Mouse (Mus musculus) gastrocnemius, postnatal 4 days (tissue): ENCODE measurements at regions not wholly inside any gene's neighbourhood (a gene's known extent, or its start where the extent isn't known, plus 50 kb on each side); places are given as distances from the start of the nearest gene placed in this dataset.

Experiments
- DNase-seq, 2 experiments: peaks; one replicate each; pipeline ENCODE4 v3.0.0; 2021 to 2022; ENCODE audit warnings: low spot score in 2 of 2, mixed read lengths in 2 of 2

DNA sequence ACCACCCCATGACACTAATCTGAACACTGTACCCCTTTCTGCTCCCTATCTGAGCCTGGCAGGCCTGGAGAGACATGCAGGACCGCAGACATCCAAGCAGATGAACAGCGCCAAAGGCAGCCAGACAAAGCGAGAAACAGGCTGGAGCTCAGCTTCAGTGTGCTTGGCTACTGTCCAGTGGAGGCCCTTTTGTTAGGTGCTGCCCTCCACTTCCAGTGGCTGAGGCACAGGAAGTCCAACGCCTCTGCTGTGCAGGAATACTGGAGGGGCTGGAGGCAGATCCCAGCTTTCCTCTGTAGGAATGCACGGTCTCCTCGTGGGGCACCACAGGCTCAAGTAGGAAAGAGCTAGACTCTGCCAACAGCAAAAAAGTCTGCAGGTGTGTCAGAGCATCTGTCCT, 112.6 kb downstream of the Mrm1 start:
- no peak for DNase-seq

- DNase-seq, result no peak
Observed at GRCm38 (mm10) chr11:84701319-84702175, 117.8 kb downstream of the Mrm1 start.

DNA sequence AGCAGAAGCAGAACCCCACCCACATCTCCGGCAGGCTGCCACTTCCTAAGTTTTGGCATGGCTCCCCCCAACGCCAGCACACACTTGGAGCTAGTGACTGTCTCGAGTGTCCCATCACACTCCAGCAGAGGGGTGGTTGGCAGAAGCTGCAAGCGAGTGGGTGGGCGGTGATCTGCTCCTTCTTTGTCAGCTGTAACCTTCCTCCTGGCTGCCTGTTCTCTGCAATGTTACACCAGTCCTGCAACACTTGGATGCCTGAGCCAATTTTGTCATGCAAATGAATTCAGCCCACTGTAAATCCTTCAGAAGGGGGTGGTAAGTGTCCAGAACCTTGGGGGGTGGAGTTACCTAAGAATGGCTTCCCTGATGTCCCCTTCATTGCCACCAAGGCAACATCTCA, 121.8 kb downstream of the Mrm1 start:
- DNase-seq, result no peak

DNA sequence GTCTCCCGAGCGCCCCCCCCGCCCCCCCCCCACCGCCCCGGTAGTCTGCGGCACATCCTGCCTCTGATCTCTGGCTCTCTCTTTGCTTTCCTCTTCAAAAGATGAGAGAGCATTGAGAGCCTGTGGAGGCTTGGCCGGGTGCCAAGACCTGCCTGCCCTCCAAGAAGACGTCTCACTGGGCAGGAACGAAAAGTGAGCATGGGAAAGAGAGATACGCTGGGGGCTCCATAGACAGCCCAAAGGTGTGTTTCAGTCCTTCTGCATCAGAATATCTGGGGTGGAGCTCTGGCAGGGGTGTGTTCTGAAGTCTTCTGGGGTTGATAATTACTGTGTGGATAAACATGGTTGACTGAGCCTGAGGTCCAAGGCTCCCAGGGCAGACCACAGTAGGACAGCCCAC, 126.7 kb downstream of the Mrm1 start:
- no peak for DNase-seq

- no peak for DNase-seq
Observed at GRCm38 (mm10) chr11:84691410-84692148, 127.7 kb downstream of the Mrm1 start.

DNA sequence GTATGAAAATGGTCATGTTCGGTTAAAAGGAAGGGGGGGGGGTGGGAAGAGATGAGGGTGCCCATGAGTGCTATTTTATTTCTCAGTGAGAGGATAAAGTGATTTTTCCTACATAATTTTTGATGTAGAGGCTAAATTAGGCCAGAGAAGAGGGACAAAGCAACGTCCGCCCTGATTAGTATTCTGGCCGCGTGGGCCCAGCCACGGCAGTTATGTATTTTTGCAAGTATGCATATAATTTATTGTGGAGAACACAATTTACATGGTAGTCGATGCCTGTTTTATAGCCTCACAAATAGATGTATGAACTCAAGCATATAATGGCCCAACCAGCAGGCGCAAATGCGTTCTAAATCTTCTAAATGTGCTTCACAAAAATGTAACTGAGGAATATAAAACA, 132.8 kb downstream of the Mrm1 start:
- DNase-seq, result no peak

DNA sequence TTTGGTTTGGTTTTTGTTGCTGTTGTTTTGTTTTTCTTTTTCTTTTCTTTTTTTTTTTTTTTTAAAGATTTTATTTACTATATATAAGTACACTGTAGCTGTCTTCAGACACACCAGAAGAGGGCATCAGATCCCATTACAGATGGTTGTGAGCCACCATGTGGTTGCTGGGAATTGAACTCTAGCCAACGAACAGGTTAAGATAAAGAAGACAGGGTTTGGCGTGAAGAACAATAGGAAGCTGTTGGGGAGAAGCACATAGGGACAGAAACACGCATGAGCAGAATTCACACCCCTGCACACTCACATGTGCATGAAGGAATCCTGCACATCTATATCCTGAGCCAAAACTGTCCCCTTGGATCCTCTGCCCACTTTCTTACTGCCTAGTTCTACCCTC, 135.0 kb downstream of the Mrm1 start:
- DNase-seq, result no peak

- no peak for DNase-seq
Observed at GRCm38 (mm10) chr11:84682931-84683330, 136.4 kb downstream of the Mrm1 start.

DNA sequence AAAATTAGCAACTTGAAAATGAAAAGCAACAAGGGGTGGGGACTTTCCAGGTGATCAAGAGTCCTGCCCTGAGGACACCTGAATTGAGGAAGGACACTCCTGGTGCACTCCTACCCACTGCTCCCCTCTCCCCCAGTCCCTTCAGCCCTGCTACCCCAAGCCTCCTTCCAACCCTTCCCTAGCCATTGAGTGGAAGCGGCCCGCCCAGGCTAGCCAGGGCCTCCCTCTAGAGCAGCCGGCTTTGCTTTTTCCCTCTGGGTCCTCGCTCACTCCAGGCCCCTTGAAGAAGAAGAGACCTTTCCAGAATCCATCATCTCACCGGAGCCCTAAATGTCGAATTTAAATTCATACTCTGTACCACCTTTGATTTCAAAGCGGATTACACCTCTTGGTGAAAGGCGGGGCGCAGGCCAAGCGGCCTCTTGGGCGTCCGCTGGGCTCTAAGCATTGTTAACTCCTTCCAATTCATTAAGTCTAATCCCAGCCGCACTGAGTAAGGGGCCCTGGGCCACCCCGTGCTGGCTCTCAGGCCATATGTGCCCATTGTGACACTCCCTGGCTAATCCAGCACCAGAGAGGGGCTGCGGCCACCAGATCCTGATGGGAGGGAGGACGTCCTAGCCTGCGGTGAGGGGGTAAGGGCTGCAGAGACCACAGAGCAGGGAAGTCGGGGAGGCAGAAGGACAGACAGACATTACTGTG, 142.8 kb downstream of the Mrm1 start:
- no peak for DNase-seq

- no peak for DNase-seq
Observed at GRCm38 (mm10) chr11:84672841-84673473, 146.4 kb downstream of the Mrm1 start.

- peak in 1 of 2 experiments; percentile 40 for DNase-seq
Observed at GRCm38 (mm10) chr11:84671585-84671984, 146.2 kb upstream of the Lhx1 start.

GRCm38 (mm10) chr11:84667711-84668110, 142.4 kb upstream of the Lhx1 start:
- DNase-seq, result no peak

DNA sequence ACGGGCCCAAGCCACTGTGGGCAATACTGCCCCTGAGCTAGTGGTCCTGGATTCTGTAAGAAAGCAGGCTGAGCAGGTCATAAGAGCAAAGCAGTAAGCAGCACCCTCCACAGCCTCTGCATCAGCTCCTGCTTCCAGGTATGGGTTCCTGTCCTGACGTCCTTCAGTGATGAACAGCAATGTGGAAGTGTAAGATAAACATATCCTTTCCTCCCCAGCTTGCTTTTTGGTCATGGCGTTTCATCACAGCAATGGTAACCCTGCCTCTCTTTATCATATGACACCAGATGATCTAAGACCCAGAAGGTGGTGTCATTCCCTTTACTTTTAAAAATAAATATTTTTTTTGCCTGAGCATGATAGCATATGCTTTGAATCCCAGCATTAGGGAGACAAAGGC, 138.9 kb upstream of the Lhx1 start:
- DNase-seq, result no peak

GRCm38 (mm10) chr11:84661981-84662380, 136.6 kb upstream of the Lhx1 start:
- peak in 1 of 2 experiments; percentile 63 for DNase-seq

DNA sequence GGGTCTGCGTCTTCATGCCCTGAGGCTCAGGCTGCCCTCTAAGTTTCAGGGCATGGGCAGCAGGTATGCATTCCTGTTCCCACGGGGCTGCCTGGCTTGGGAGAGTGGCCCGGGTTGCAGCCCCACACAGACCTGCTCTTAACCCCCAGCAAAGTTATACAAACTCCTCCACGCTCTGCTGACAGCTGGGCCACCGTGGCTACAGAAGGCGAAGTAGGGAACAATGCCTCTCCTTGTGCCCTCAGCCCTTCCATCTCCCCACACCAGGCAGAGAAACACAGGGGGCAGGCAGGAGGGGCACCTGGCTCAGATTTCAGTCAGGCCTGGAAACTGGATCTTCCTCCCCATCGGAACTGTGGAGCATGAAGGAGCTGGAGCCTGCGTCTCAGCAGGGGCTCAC, 135.5 kb upstream of the Lhx1 start:
- DNase-seq, result no peak

DNA sequence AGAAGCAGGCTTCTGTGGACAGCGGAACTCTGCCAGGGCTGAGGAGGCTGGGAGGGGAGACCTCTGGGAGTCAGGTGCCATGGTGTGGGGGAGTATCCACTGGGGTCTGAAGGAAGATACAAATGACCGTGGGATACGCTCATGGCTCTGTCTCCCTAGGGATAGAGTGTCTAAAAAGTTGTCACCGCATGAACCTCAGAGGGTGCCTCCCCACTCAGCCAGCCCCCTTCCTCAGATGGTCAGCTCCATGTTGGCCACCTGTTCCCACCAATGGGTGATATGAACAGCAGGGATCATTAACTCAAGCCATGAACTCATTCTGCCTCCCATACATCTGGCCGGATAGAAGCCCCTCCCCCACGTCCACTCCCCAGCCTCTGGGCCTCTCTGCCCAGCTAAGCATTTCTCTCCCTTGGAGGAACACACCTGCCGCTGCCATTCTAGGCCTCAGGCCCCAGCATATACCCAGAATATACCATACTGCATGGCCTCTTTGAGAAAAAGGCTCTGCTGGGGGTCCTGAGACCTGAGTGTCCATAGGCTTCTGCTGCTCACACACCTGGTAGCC, 134.1 kb upstream of the Lhx1 start:
- no peak for DNase-seq

GRCm38 (mm10) chr11:84653481-84653880, 128.1 kb upstream of the Lhx1 start:
- no peak for DNase-seq

GRCm38 (mm10) chr11:84648899-84649298, 123.6 kb upstream of the Lhx1 start:
- DNase-seq, result no peak

- DNase-seq, result no peak
Observed at GRCm38 (mm10) chr11:84647104-84647503, 121.8 kb upstream of the Lhx1 start.

DNA sequence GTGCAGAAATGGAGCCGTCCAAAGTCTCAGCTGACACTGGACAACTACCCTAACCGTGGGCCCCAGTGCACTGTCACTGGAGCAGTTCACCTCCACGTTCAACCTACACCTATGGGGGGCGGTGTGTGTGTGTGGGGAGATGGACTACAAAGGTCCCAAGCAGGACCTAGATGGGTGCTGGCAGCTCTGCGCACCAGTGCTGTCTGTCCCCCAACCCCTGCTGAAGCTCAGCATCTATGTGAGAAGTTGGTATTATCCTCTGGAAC, 117.7 kb upstream of the Lhx1 start:
- DNase-seq, result no peak

GRCm38 (mm10) chr11:84642300-84643106, 117.2 kb upstream of the Lhx1 start:
- no peak for DNase-seq
